Mouse (Mus musculus) naive thymus-derived CD4-positive, alpha-beta T cell, adult 2 months (primary cell): ENCODE measurements around the gene Emp3.

ENCODE experiments used
- DNase-seq: peaks from one replicate; pipeline ENCODE4 v3.0.0-alpha.2; 2011; ENCODE audit warnings: low read depth

Emp3 gene

DNA sequence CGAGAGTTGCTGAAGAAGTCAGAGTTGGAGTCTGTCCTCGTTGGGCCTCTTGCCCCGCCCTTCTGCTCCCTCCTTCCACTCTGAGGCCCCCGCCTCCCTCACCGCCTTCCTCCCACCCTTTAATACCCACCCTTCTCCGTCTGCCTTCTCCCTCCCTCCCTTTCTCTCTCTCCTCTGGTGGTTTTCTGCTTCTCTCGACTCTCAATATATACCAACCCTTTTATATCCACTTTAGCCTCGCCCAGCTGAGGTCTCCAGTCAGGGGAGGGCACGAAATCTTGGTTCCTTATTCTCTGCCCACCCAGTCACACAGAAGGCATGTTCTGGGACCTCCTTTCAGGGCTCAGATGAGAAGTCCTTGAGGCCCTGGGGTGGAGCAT is at the start of gene Emp3:
Emp3 (minus strand) TSS at position 163 of the 380 bp plus-strand sequence.
- peak; percentile 75 for DNase-seq

DNA sequence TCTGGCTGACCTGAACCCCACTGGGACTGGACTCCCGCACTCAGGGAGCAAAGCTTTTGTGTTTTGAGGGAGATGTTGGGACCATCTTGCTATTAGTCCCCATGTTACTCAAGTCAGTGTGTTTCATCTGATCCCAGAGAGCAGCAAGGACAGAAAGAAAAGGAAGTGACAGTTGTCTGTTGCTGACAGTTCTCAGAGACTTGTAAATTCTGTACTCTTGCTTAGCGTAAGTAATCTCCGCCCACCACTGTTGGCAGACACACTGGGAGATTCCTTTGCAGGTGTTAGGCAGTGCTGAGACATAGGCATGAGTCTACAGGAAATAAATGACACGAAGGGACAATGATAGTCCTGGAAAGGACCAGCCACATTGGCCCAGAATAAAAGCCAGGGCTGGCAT is 35.4 kb upstream of the Emp3 start:
- no peak for DNase-seq

DNA sequence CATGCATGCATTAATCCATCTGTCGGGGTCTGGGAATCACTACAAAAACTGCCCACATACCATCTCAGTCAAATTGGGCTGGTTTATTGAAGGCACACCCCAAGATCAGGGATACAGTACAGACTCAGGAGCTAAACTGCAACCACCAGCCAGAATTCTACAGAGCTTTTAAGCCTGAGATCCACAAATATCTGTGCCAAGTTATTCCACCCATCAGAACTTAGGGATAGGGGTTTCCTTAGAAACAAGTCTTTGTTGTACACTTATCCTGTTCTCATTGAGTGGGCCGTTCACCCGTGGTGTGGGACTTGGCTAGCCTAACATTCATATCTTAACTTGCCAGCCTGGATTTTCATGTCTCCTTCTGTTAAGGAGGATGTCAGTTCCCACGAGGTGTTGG is 27.9 kb upstream of the Emp3 start:
- DNase-seq = no peak

DNA sequence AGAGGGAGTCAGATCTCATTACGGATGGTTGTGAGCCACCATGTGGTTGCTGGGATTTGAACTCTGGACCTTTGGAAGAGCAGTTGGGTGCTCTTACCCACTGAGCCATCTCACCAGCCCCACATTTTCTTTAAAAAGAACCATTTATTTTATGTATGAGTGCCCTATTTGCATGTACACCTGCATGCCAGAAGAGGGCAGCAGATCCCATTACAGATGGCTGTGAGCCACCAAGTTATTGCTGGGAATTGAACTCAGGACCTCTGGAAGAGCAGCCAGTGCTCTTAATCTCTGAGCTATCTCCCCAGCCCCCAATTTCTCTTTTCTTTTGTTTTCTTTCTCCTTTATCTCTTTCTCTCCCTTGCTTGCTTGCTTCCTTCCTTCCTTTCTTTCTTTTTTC is 22.1 kb upstream of the Emp3 start:
- DNase-seq = peak; percentile 28

DNA sequence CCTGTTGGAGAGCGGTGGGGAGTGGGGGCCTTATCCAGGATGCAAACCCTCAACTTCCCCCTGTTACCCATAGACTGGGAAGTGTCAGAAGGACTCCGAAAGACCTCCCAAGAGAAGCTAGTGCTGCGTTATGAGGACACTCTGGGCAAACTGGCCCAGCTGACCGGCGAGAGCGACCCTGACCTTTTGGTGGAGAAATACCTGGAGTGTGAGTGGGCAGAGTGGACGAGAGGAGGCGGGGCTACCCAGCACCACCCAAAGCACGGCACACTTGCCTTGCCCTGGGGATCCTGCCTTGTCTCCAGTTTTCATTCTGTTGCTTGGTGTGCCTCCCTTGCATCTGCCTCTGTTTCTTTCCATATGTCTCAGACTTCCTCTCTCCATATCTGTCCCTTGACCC is 20.8 kb upstream of the Emp3 start:
- no peak for DNase-seq

DNA sequence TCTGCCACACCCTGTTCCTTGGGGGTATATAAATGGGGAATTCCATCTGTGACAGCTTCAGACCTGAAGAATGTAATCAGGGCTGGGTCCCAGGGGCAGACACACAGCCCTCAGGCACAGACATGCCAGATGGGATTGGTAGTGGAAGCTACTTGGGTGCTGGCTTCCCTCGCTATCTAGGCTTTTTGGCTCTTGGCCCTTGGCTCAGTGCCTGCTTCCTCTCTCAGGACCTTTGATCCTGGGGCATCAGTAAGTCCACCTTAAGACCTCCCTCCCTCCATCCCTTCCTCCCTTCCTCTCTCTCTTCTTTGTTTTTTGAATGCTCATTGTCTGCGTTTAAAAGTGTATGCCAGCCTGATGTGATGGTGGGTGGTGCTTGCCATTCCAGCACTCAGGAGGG is 18.6 kb upstream of the Emp3 start:
- DNase-seq = no peak

DNA sequence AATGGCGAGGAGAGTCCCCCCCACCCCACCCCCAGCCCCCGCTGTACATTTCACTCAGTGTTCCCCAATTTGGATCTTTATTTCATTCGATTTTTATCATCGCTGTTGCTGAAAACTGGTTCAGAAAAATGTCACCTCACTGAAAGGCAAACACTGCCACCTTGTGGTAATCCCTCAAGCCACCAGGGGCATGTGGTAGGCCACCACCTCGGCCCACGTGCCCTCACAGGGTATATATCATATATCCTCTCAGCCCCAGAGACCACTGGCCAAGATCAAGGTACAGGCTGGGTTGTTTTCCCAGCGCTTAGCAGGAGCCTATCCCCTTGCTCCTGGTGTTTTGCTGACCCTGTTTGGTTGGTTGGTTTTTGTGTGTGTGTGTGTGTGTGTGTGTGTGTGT is 13.9 kb upstream of the Emp3 start:
- DNase-seq = peak; percentile 92

- peak; percentile 27 for DNase-seq
Measured at GRCm38 (mm10) chr7:45933766-45934165, 12.6 kb upstream of the Emp3 start.

DNA sequence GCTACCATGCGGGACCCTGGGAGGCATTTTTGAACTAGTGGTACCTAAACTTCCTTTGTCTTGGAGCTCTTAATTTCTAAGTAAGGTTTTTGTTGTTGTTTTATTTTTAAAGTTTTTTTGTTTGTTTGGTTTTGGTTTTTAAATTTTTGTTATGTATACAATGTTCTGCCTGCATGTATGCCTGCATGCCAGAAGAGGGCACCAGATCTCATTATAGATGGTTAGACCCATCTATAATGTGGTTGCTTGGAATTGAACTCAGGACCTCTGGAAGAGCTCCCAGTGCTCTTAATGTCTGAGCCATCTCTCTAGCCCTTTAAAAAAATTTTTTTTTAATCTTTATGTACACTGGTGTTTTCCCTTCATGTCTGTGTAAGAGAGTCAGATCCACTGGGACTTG is 8.5 kb upstream of the Emp3 start:
- peak; percentile 29 for DNase-seq

DNA sequence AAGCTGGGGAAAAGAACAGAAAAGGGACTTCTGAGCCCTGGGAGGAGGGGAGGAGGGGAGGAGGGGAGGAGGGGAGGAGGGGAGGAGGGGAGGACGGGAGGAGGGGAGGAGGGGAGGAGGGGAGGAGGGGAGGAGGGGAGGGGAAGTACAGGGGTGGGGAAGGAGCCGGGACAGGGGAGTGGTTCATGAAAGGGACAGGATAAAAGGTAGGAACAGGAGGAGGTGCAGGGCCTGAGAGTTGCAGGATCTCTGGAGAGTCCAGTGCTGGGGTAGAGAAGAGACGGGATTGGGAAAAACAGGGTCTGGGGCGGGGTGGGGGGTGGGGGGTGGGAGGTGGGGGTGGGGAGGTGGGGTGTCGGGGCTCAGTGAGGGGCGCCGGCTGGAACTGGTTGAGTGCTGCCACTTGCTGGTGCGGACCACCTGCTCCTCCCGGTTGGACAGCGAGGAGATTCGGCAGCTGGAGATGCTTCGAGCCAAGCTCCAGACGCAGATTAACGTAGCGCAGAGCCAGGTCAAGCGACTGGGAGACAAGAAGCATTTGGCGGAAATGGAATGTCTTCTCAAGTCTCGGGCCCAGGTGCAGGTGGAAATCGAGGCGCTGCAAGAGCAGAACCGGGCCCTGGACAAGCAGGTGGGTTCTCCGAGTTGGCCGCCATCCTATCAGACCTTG is 7.6 kb upstream of the Emp3 start:
- DNase-seq = no peak

GRCm38 (mm10) chr7:45924429-45924816 is 3.2 kb upstream of the Emp3 start:
- DNase-seq = peak; percentile 66

- DNase-seq = no peak
Measured at GRCm38 (mm10) chr7:45923762-45924428, 2.7 kb upstream of the Emp3 start, which contains the start of gene Ccdc114. Gene Ccdc114 (plus strand): TSS chr7:45924072.

- DNase-seq = peak; percentile 98
Measured at GRCm38 (mm10) chr7:45922928-45923761, 1.9 kb upstream of the Emp3 start.

GRCm38 (mm10) chr7:45921950-45922600 is 871 bp upstream of the Emp3 start:
- no peak for DNase-seq

DNA sequence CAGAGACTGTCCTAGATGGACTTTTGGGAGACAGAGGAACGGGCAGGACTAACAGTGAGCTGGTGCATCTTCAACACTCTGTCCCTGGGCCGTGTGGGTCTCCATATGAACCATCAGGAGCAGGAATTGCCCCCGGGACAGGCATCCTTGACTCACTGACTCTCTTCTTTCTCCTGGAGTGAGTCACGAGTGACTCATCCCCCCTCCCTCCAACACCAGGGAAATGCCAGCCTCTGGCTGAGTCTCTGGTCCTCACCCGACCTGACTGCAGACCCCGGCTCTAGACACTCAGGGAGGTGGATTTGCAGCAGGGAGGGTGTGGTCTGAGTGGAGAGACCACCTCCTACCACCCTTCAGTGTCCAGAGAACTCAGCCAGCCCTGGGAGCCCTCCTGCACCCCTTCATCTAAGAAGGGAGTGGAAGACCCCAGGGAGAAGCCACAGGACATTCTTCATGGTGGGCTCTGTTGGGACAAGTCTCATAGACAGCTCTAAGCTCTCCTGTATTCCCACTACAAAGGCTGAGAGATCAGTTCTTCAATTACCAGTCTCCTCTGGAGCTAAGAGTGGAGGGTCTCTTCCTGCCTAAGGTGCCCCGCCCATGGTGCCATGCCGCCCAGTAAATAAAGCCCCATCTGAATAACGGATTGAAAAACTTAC is 492 bp downstream of the Emp3 start:
- peak; percentile 30 for DNase-seq

DNA sequence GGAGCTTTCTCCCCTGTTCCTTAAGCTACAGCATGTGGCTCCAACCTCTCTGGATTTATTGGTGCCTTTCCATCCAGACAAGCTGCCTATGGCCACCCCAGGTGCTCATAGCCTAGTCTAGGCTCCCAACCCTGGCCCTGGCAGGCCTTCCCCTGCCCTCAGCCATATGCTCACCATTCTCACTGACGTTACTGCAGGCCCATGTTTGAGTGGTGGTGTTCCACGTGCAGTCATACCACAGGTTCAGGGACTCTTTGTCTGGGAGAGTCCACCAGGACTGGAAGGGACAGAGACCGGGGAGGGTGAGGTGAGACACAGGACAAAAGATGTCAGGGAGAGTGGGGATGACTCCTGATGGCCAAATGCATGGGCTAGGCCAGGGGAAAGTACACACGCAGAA is 1.4 kb downstream of the Emp3 start:
- DNase-seq = no peak

DNA sequence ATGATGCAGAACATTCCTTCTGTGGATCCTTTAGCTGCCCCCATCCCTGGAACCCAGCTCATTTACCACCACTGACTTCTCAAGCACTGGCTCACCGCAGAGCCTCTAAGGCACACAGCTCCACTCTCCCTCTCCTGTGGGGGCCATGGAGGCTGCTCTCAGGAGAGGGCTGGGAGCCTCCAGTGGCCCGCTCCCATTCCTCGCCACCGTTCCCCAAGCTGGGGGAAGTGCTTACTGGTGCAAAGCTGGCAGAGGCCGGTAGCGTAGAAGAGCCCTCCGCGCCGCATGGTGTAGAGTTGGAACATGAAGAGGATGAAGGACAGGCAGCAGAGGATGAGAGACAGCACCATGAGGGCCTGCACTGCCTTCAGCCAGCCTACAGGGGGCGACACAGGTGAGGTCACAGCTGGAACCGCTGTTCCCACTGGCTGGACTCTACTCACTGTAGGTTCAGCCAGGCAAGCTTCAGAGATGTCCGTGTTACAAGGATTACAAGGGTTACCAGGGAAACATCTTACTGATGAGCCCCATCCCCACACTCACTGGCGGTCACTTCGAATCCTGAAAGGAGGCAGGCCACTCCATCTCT is 2.0 kb downstream of the Emp3 start:
- DNase-seq = peak; percentile 60

GRCm38 (mm10) chr7:45917926-45918325 is 3.3 kb downstream of the Emp3 start:
- DNase-seq = no peak

DNA sequence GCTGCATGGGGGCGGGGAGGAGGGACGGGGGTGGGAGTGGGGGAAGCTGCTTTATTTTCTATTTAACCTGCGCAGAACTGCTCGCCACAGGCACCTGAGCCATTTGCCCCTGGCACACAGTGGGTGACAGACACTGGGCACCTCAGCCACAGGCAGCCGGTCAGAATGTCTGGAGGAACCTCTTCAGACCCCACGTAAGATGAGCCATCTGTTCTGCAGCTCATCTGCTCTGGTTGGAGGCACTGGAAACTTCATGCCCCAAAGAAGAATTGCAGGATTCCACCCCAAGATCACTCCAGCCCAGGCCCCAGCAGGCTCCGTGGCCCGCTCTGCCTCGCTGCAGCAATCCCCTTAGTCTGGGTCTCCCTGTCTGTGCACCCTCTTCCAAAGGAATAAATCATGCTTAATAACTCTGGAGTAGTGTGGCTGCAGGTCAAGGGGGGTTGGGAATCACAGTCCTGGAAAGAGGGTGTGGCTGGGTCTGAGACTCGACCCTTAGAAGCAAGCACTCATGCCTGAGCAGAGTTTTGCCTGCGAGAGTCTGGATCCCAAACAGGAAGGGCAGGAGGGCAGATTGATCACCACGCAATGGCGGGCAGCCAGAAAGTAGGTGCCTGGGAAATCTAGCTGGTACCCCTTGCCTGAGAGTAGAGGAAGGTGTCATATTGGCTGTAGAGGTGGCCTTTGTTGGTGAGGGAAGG is 4.0 kb downstream of the Emp3 start:
- no peak for DNase-seq

- DNase-seq = peak; percentile 86
Measured at GRCm38 (mm10) chr7:45916056-45917003, 4.9 kb downstream of the Emp3 start.
